Mouse (Mus musculus) forebrain, embryonic 10.5 days (tissue): ENCODE results near the gene Tgm6. TPM values are rescaled to one million over a fixed set of nuclear protein-coding genes. Genes with fewer than 3 reads are reported as not detected.

Source experiments
- DNase-seq: peaks from one replicate; pipeline ENCODE4 v3.0.0-alpha.2; 2017; ENCODE audit warnings: low spot score; ENCODE audit errors: extremely low spot score
- H3K27ac ChIP-seq: fragments of 300-500 bp; sonication (generic); 2 replicates; pipeline ENCODE4 v1.5.1; 2016; ENCODE audit warnings: mild to moderate bottlenecking
- H3K27me3 ChIP-seq: fragments of 300-500 bp; sonication (generic); 2 replicates; pipeline ENCODE4 v1.6.1; 2016; ENCODE audit warnings: mild to moderate bottlenecking; ENCODE audit not compliant: poor library complexity, severe bottlenecking
- H3K36me3 ChIP-seq: fragments of 300-500 bp; sonication (generic); replicated peaks from 2 replicates; pipeline ENCODE4 v1.6.1; 2016; ENCODE audit warnings: mild to moderate bottlenecking, moderate library complexity
- H3K4me1 ChIP-seq: fragments of 300-500 bp; sonication (generic); 2 replicates; pipeline ENCODE4 v1.6.1; 2016
- H3K4me3 ChIP-seq: fragments of 300-500 bp; sonication (generic); 2 replicates; pipeline ENCODE4 v1.5.1; 2016; ENCODE audit warnings: mild to moderate bottlenecking, moderate library complexity
- H3K9me3 ChIP-seq: fragments of 300-500 bp; sonication (generic); 2 replicates; pipeline ENCODE4 v1.6.1; 2016; ENCODE audit warnings: mild to moderate bottlenecking, moderate library complexity
- WGBS: fragments of 180-500 bp; shearing (Covaris S2); methylation state at CpG from one replicate; pipeline ENCODE4 v1.1.7; 2016; 5-methylcytosine and 5-hydroxymethylcytosine counted together
- polyA plus RNA-seq: library from polyadenylated mRNA; unstranded; fragments of >200 nt; fragmentation: Nextera tagmentation; extraction: Ambion mirVana; gene quantifications from 2 replicates; pipeline ENCODE4 v1.2.1, GENCODE M21; 2016

Gene Tgm6
- polyA plus RNA-seq, 1 experiment from 2014 or later, result not detected

DNA sequence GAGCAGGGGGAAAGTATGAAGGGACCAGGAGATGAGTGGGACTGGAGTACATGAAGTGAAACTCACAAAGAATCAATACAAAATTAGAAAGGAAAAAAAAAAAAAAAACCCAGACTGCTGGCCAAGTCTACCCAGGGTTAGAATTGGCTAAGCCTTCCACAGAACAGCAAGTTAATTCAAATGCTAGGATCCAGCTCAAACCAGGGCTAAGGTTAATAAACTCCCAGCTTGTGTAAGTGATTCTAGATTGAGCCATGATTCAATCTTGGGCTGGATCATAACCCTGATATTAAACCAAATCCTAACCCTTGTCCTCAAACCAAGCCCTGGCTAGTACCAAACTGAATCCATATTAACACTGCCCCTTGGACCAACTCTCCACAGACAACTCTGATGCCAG, 43.6 kb downstream of the Tgm6 start:
- no peaks in the 10 kb centered on the region for H3K36me3 ChIP-seq
- H3K4me1 ChIP-seq, result peaks cover 21% of the 10 kb centered on the region
- no peak for DNase-seq
- H3K9me3 ChIP-seq, result no peaks in the 10 kb centered on the region
- no peak overlapping the region for H3K4me3 ChIP-seq
- H3K27me3 ChIP-seq, result no peaks in the 10 kb centered on the region
- no peak overlapping the region for H3K27ac ChIP-seq

DNA sequence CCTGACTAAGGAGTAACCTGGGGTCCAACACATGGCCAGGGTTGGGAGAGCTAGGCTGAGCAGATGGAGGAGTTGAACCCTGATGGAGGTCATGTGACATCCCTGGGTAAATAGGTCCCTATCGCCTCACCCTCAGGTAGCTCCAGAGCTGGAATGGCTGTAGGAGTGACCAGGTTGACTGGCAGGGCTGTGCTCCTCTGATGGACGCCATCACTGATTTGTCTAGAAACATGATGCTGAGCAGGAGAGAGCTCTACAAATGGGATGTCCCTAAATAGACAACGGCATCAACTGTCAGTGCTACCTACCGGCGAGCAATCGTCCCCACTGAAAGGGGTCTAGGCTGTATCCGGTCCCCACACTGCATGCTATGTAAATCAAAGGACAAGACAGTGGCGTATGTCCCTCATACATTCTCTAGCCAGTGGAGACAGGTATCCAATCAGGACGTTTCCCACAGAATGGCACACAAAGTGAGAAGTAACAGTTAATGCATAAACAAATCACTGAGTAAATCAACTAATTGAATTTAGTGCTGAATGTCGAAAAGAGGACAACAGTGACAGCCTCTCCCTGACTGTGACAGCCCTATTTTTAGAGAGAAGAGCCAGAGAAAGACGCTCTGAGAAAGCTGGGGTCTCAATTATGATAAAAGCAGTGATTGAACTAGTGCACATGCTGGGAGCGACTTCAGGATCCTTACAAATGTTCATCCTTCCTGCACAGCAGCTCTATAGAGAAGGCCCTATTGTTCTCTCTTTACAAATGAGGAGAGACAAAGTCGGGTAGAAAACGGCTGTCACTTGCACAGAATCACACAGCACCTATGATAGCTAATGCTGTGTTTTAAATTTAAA, 45.2 kb downstream of the Tgm6 start:
- no peak for DNase-seq

DNA sequence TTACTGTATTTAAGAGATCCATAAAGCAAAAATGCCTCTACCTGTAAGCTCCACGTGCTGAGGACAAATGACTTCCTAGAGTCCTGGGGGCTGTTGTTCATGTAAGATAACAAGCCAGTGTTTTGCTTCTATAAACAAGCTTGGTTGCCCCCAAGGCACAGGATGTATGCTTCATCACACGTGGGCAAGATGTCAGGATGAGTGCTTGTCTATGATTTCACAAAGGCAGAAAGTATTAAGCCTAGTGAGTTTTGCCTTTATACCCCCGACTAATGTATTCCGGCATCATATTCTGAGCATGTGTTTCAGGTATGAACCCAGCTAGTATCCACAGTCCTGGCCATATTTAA, 45.8 kb downstream of the Tgm6 start:
- 63% methylated on average over 4 of the region's 4 CpGs for WGBS
- peaks cover 21% of the 10 kb centered on the region for H3K4me1 ChIP-seq
- H3K27me3 ChIP-seq, result no peaks in the 10 kb centered on the region
- H3K36me3 ChIP-seq, result no peaks in the 10 kb centered on the region
- DNase-seq, result no peak
- H3K4me3 ChIP-seq, result no peak overlapping the region
- no peaks in the 10 kb centered on the region for H3K9me3 ChIP-seq
- no peak overlapping the region for H3K27ac ChIP-seq

More for the DNA sequence above, 45.2 kb downstream of the Tgm6 start:
- H3K9me3 ChIP-seq, result no peaks in the 10 kb centered on the region
- H3K4me1 ChIP-seq, result peaks cover 21% of the 10 kb centered on the region
- H3K27me3 ChIP-seq, result no peaks in the 10 kb centered on the region
- no peaks in the 10 kb centered on the region for H3K36me3 ChIP-seq
- no peak overlapping the region for H3K27ac ChIP-seq
- no peak overlapping the region for H3K4me3 ChIP-seq
- WGBS, result 65% methylated on average over 14 of the region's 14 CpGs

DNA sequence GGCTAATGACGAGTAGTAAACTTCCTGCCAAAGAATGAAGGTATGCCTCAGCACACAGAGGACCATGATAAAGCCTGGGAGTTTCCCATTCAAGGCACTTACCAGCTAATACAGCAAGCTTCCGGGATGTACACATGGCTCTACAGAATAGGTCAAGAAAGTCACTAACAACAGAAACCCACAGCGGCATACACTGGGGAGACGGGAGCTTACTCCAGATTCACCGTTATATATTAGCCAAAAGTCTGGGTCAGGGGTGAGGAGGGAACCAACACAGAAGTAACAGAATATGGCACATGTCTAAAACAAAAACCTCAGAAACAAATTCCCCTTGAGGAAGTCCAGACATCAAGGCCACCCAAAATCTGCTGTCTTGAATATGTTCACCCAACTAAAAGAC, 50.5 kb downstream of the Tgm6 start:
- H3K4me3 ChIP-seq, result no peak overlapping the region

DNA sequence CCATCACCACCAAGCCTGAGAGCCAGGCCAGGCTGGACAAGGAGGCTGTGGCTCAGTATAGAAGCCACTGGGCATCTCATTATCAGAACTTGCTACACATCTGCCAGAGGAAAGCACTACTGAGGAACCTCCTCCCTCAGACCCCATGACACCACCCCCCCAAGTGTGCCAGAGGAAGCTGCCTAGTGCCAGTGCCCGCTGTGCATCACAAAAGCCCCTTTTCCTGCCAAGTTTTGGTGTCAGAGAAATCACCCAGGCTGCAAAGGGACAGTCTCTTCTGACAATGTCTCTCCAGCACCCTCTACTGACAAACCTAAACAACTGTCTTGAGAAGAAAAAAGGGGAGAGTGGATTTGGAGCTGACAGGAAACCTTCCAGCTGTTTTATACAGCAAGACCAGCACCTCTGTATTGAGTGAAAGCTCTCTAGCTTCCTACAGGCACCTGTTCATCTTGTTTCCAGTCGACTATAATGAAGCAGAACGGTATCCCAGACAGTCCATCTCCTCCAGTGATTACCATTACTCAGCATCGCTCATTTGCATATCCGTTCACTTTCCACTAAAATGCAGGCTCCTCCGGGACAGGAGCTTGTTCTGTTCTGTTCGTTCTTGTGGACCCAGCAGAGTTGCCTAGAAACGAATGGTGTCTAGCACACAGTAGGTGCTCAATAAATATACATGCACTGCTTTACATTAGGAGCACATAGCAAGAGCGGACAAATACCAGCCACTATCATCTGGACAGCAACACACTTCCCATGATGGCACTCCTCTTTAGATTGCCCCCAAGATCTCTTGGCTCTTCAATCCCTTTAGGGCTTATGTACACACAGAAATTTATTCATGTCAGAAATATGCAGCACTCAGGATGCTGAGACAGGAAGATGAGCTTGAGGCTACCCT, 54.3 kb downstream of the Tgm6 start:
- Histone ChIP-seq H3K9me3 (no peaks in the 10 kb centered on the region), H3K4me1 (no peaks in the 10 kb centered on the region), H3K4me3 (no peak overlapping the region), H3K36me3 (peaks cover 72% of the 10 kb centered on the region), H3K27ac (no peak overlapping the region), H3K27me3 (no peaks in the 10 kb centered on the region)
- DNase-seq, result no peak
- 72% methylated on average over 9 of the region's 9 CpGs for WGBS

More for the DNA sequence above, 50.5 kb downstream of the Tgm6 start:
- no peak for DNase-seq
- 90% methylated on average over 5 of the region's 5 CpGs for WGBS
- no peaks in the 10 kb centered on the region for H3K27me3 ChIP-seq
- no peak overlapping the region for H3K27ac ChIP-seq
- peaks cover 16% of the 10 kb centered on the region for H3K4me1 ChIP-seq
- H3K9me3 ChIP-seq, result no peaks in the 10 kb centered on the region
- H3K36me3 ChIP-seq, result peaks cover 35% of the 10 kb centered on the region

DNA sequence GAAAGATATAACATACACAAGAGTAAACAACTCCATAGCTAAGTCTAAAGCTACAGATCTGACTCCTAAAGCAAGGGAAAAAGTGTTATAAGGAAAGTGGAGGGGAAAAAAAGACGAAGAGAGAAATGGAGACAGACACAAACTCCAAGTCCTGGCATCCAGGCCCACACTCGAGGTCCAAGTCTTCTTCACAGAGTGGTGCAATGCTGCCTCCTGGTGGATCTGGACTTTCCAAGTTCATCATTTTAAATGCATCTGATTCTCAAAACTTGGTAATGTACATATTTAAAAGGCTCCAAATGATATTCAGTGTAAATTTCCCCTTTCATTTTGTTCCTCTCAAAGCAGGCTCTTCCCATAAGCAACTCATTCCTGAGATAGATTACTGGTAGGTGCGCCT, 55.6 kb downstream of the Tgm6 start:
- no peaks in the 10 kb centered on the region for H3K9me3 ChIP-seq
- 69% methylated on average over 3 of the region's 3 CpGs for WGBS
- no peak for DNase-seq
- no peaks in the 10 kb centered on the region for H3K27me3 ChIP-seq
- H3K4me1 ChIP-seq, result no peaks in the 10 kb centered on the region
- no peak overlapping the region for H3K4me3 ChIP-seq
- no peak overlapping the region for H3K27ac ChIP-seq
- H3K36me3 ChIP-seq, result peaks cover 85% of the 10 kb centered on the region

DNA sequence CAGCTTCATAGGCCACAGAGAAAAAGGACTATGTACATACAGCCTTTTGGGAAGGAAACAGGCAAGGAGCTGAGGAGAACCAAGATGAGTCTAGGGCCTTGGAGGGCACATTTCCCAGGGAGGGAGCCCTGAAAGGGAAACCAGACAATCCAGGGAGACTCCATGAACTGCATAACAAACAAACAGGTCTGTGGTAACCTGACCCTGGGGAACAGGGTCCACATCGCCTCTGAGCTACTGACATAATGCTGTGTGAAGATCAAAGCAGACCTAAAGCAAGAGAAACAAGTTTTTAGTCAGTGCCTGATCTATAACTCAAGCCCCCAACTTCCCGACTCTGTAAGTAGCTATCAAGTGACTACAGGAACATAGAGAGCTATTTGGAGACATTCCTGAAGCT, 59.5 kb downstream of the Tgm6 start:
- Histone ChIP-seq H3K4me3 (no peak overlapping the region), H3K27ac (no peak overlapping the region), H3K27me3 (no peaks in the 10 kb centered on the region), H3K4me1 (peaks cover 3% of the 10 kb centered on the region), H3K9me3 (no peaks in the 10 kb centered on the region), H3K36me3 (peaks cover 99% of the 10 kb centered on the region)
- 85% methylated on average over 2 of the region's 2 CpGs for WGBS
- no peak for DNase-seq

DNA sequence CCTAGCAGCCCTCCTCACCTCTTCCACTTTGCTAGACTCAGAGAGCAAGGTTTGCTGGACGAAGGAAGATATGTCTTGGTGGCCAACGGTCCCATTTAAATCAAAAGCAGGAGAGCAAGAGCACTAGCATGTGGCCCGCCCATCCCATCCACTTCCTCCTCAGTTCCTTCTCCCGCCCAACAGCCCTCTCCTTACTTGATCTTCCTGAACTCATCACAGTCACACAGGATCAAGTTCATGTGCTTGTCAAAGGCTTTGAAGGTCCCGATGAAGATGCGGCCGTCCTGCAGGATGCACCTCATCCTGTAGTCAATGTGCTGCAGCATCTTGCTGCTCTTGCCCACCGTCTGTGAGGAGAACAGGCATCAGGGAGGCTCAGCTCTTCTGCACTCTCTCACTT, 64.6 kb downstream of the Tgm6 start:
- WGBS, result 87% methylated on average over 8 of the region's 8 CpGs
- peaks cover 56% of the 10 kb centered on the region for H3K36me3 ChIP-seq
- peak overlapping the region; percentile 100 for H3K4me3 ChIP-seq
- H3K27me3 ChIP-seq, result no peaks in the 10 kb centered on the region
- H3K27ac ChIP-seq, result no peak overlapping the region
- peaks cover 26% of the 10 kb centered on the region for H3K4me1 ChIP-seq
- DNase-seq, result no peak
- H3K9me3 ChIP-seq, result no peaks in the 10 kb centered on the region

DNA sequence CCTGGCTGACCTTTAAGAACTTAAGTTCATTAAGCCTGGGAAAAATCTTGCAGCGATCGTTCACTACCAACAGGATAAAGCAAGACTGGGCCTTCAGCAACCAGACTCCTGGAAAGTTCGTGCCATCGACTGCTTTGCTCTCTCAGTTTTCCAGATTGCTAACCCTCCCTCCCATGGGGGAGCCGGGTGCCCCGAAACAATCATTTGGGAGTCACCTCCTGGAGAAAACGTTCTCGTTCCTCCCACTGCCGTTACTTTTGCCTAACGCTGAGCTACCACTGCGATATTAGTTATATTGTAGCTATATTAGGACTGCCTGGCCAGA, 66.1 kb downstream of the Tgm6 start:
- no peaks in the 10 kb centered on the region for H3K27me3 ChIP-seq
- WGBS, result under 1% methylated on average over 11 of the region's 11 CpGs
- peaks cover 26% of the 10 kb centered on the region for H3K4me1 ChIP-seq
- H3K27ac ChIP-seq, result peak overlapping the region; percentile 99
- no peaks in the 10 kb centered on the region for H3K9me3 ChIP-seq
- H3K36me3 ChIP-seq, result peaks cover 41% of the 10 kb centered on the region
- DNase-seq, result peak; percentile 30
- peak overlapping the region; percentile 100 for H3K4me3 ChIP-seq

DNA sequence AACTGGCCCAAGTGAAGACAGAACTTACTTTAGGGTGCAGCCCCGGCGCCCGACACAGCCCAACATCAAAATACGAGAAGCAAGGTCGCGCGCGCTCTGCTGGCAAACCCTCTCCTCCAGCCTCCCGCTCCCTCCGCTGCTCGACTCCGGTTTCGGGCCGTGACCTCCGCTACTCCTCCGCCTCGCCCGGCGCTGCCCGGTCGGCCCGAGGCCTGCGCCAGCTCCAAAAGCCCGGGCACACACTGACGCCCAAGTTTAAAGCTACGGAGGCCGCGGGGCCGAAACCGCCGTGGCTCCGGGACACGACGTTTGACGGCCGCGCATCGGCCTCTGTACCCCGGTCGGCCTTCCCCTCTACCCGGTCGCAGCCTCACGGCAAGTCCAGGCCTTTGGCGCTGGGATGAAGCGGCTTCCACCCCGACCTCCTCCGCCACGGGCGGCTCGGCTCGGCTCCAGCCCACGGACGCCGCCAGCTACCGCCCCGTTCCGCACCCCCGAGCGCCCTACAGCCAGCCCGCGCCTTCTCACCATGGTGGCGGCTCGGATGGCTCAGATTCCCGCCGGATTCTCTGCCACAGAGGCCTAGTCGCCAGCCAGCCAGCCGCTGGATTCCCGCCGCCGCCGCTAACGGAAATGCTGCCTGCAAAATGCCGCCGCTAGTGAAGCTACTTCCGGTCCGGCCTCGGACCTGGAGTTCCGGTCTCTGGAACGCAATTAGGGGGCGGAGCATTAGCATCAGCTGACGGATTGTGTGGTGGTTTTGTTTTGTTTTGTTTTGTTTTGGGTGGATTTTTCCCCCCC, 66.7 kb downstream of the Tgm6 start, which contains the start of gene Snrpb:
Snrpb (minus strand) TSS at position 698 of the 801 bp plus-strand sequence.
- under 1% methylated on average over 81 of the region's 81 CpGs for WGBS
- peaks cover 35% of the 10 kb centered on the region for H3K36me3 ChIP-seq
- peaks cover 26% of the 10 kb centered on the region for H3K4me1 ChIP-seq
- H3K9me3 ChIP-seq, result no peaks in the 10 kb centered on the region
- DNase-seq, result peak; percentile 90
- peak within 1 kb of the TSS; percentile 99 for H3K27ac ChIP-seq
- peak within 1 kb of the TSS; percentile 100 for H3K4me3 ChIP-seq
- H3K27me3 ChIP-seq, result no peaks in the 10 kb centered on the region

DNA sequence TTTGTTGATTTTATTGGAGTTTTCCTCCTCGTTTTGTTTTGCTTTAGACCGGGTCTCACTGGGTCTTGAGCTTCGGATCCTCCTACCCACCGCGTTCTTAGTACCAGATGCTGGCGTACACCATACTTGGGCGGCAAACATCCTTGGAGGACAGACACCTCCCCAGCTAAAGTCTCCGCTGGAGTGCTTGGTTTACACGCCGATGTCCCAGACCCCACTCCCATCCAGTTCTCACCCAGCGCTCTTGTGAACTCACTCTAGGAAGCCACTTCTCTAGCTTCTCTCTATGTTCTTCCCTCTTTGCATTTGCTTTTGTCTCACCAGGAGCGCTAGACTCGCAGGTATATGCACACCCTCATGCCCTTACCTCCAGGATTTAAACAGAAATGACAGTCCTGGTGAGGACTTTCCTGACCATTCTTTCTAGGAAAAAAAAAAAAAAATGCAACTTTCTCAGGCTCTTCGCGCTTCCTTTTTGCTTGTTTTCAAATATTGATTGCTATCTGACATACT, 67.3 kb downstream of the Tgm6 start:
- H3K36me3 ChIP-seq, result peaks cover 29% of the 10 kb centered on the region
- no peak for DNase-seq
- H3K4me3 ChIP-seq, result peak overlapping the region; percentile 100
- peaks cover 26% of the 10 kb centered on the region for H3K4me1 ChIP-seq
- under 1% methylated on average over 15 of the region's 15 CpGs for WGBS
- peak overlapping the region; percentile 99 for H3K27ac ChIP-seq
- no peaks in the 10 kb centered on the region for H3K27me3 ChIP-seq
- H3K9me3 ChIP-seq, result no peaks in the 10 kb centered on the region

DNA sequence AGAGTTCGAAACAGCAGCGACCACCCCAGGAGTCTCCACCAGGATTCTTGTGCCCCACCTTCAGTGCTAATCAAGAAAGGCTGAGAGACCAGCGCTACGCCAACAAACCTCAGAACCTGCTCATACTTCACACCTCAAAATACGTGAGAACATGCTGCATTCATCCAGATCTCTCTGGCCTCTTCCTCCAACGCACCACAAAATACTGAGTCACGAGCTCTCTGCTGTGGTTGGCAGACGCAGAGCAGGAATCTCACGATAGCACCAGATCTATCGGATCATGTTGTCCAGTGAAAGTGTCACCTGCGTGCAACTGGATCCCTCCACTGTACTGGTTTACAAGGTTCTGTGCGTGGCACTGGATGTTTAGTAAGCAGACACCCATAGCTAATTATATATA, 76.2 kb downstream of the Tgm6 start:
- no peak for DNase-seq
- H3K9me3 ChIP-seq, result peaks cover 9% of the 10 kb centered on the region; the same call in 1 of the 2 replicates
- no peaks in the 10 kb centered on the region for H3K4me1 ChIP-seq
- H3K4me3 ChIP-seq, result no peak overlapping the region
- H3K36me3 ChIP-seq, result no peaks in the 10 kb centered on the region
- WGBS, result 91% methylated on average over 12 of the region's 12 CpGs
- H3K27ac ChIP-seq, result no peak overlapping the region
- H3K27me3 ChIP-seq, result no peaks in the 10 kb centered on the region
